31 mouse cellular contexts compared by ENCODE assay signal in the genomic region with DNA sequence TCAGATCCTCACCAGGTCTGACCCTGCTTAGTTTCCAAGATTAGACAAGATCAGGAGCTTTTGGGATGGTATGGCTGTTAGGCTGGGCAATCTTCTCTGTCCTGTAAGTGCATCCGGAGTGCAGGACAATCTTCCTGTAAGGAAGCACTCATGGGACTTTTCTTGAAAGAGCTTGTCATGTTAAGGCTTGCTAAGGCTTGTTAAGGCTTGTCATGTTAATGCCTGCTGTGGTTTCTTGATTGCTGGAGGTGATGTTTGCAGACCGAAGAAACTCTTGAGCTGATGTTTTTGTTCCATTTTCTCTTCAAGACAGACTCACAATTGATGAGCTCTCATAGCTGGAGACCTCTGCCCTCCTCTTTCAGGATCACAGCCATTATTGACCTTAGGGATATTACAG.
"Had no signal": no experiment of that assay in that cellular context is flagged by ENCODE, and none has a peak within 500 bp of the region (broad histone marks: within the 10 kb centered on the region; RNA-seq: fewer than 3 reads in every experiment).

No protein-coding gene starts in this region.

- DNase-seq: heart, postnatal 10 days; heart, postnatal 14 days; heart, postnatal 36 days; heart, postnatal 4 days; kidney, adult 11 months; kidney, adult 18-20 months; kidney, adult 2 months; kidney, adult 8-10 months; kidney, adult 9 months; kidney, postnatal 10 days; kidney, postnatal 14 days; kidney, postnatal 25 days; kidney, postnatal 36 days; kidney, postnatal 4 days; layer of hippocampus, adult 9-11 months; layer of hippocampus, postnatal 36 days had no signal

- H3K4me2 ChIP-seq: heart, embryonic 11.5 days; heart, embryonic 12.5 days; heart, embryonic 13.5 days; heart, embryonic 15.5 days; hindbrain, embryonic 12.5 days; hindbrain, embryonic 13.5 days; hindbrain, embryonic 14.5 days; hindbrain, embryonic 15.5 days; intestine, embryonic 15.5 days; kidney, embryonic 15.5 days had no signal

- H3K4me3 ChIP-seq: heart, embryonic 12.5 days; heart, embryonic 13.5 days; heart, embryonic 15.5 days; hindbrain, embryonic 10.5 days; hindbrain, embryonic 12.5 days; hindbrain, embryonic 13.5 days; hindbrain, embryonic 15.5 days; intestine, embryonic 15.5 days; kidney, embryonic 15.5 days; layer of hippocampus, adult 2 months; left cerebral cortex, adult 2 months had no signal

- H3K27ac ChIP-seq: heart, embryonic 13.5 days; heart, embryonic 15.5 days; hindbrain, embryonic 10.5 days; hindbrain, embryonic 12.5 days; hindbrain, embryonic 13.5 days; hindbrain, embryonic 14.5 days; hindbrain, embryonic 15.5 days; hindbrain, postnatal 0 days; intestine, embryonic 15.5 days; kidney, embryonic 15.5 days; kidney, postnatal 0 days; layer of hippocampus, adult 2 months; left cerebral cortex, adult 2 months had no signal

- H3K4me1 ChIP-seq: heart, embryonic 12.5 days; heart, embryonic 13.5 days; heart, embryonic 15.5 days; hindbrain, embryonic 10.5 days; hindbrain, embryonic 12.5 days; hindbrain, embryonic 13.5 days; hindbrain, embryonic 15.5 days had no signal

- H3K36me3 ChIP-seq: heart, embryonic 12.5 days; heart, embryonic 13.5 days; heart, embryonic 15.5 days; hindbrain, embryonic 10.5 days; hindbrain, embryonic 12.5 days; hindbrain, embryonic 13.5 days; hindbrain, embryonic 15.5 days; intestine, embryonic 15.5 days; kidney, embryonic 15.5 days had no signal

- H3K9ac ChIP-seq: heart, embryonic 12.5 days; heart, embryonic 13.5 days; heart, embryonic 15.5 days; hindbrain, embryonic 12.5 days; hindbrain, embryonic 13.5 days; hindbrain, embryonic 14.5 days; hindbrain, embryonic 15.5 days; intestine, embryonic 15.5 days; kidney, embryonic 15.5 days had no signal

- H3K27me3 ChIP-seq: heart, embryonic 12.5 days; heart, embryonic 13.5 days; heart, embryonic 15.5 days; hindbrain, embryonic 12.5 days; hindbrain, embryonic 13.5 days; hindbrain, embryonic 15.5 days; intestine, embryonic 15.5 days; kidney, embryonic 15.5 days had no signal

- H3K9me3 ChIP-seq: heart, embryonic 12.5 days; heart, embryonic 13.5 days; heart, embryonic 15.5 days; hindbrain, embryonic 10.5 days; hindbrain, embryonic 12.5 days; hindbrain, embryonic 13.5 days; hindbrain, embryonic 15.5 days; intestine, embryonic 15.5 days; kidney, embryonic 15.5 days had no signal
